Mouse (Mus musculus) monocyte, adult 59 days (primary cell): ENCODE data around the gene Fbxw5. TPM values are rescaled to one million over a fixed set of nuclear protein-coding genes. Genes with fewer than 3 reads are reported as not detected.

ENCODE experiments used
- total RNA-seq, 2 experiments: library from RNA; stranded (reverse); gene quantifications; one replicate each; pipeline ENCODE4 v1.2.4; 2023

The Fbxw5 gene
- total RNA-seq: 10 to 100 TPM; 53.7 to 55.4 TPM

GRCm38 (mm10) chr2:25500576-25501405 is at the start of gene Fbxw5:
Fbxw5 (plus strand) TSS chr2:25500750.

GRCm38 (mm10) chr2:25456205-25456953 is 44.2 kb upstream of the Fbxw5 start, which contains the start of gene Clic3:
Clic3 (plus strand) TSS chr2:25456838.

GRCm38 (mm10) chr2:25460551-25461309 is 39.8 kb upstream of the Fbxw5 start, which contains the start of gene Paxx:
Paxx (minus strand) TSS chr2:25461094.

GRCm38 (mm10) chr2:25469969-25470368 is 30.6 kb upstream of the Fbxw5 start, which contains the start of gene Ptgds:
Ptgds (minus strand) TSS chr2:25470046.

GRCm38 (mm10) chr2:25493476-25493961 is 7.0 kb upstream of the Fbxw5 start, which contains the start of gene Lcn12:
Lcn12 (minus strand) TSS chr2:25493911.

GRCm38 (mm10) chr2:25501593-25502486 is 1.3 kb downstream of the Fbxw5 start, which contains the start of gene C8g:
C8g (minus strand) TSS chr2:25501719.

GRCm38 (mm10) chr2:25546811-25547491 is 46.4 kb downstream of the Fbxw5 start, which contains the start of gene Traf2:
Traf2 (minus strand) TSS chr2:25546940.

Other genes with a start within 250 kb of the Fbxw5 start
- gene Tmem203, start 245.3 kb upstream of the Fbxw5 start, total RNA-seq: 10 to 100 TPM; 14.0 to 21.2 TPM
- 10 to 100 TPM; 21.1 to 24.9 TPM for gene Tprn, start 238.1 kb upstream of the Fbxw5 start, total RNA-seq
- 10 to 100 TPM; 49.1 TPM for gene Ssna1, start 228.3 kb upstream of the Fbxw5 start, total RNA-seq
- gene Anapc2, start 228.3 kb upstream of the Fbxw5 start, total RNA-seq: 10 to 100 TPM; 83.4 to 88.1 TPM
- gene Tmem210, start 212.6 kb upstream of the Fbxw5 start, total RNA-seq: not detected
- not detected for gene Lrrc26, start 210.8 kb upstream of the Fbxw5 start, total RNA-seq
- gene Grin1, start 181.6 kb upstream of the Fbxw5 start, total RNA-seq: not detected
- 10 to 100 TPM; 33.9 to 41.6 TPM for gene Man1b1, start 168.4 kb upstream of the Fbxw5 start, total RNA-seq
- 10 to 100 TPM; 25.9 to 31.9 TPM for gene Dpp7, start 144.4 kb upstream of the Fbxw5 start, total RNA-seq
- gene Uap1l1, start 135.1 kb upstream of the Fbxw5 start, total RNA-seq: 10 to 100 TPM; 24.7 to 30.9 TPM
- gene Sapcd2, start 128.4 kb upstream of the Fbxw5 start, total RNA-seq: not detected
- gene Entpd2, start 104.9 kb upstream of the Fbxw5 start, total RNA-seq: not detected
- gene Npdc1, start 101.4 kb upstream of the Fbxw5 start, total RNA-seq: not detected
- 10 to 100 TPM; 15.6 to 17.3 TPM for gene Fut7, start 77.5 kb upstream of the Fbxw5 start, total RNA-seq
- 10 to 100 TPM; 35.3 to 36.1 TPM for gene Abca2, start 72.0 kb upstream of the Fbxw5 start, total RNA-seq
- gene Clic3, start 43.9 kb upstream of the Fbxw5 start, total RNA-seq: not detected
- 10 to 100 TPM; 24.0 to 34.2 TPM for gene Paxx, start 39.7 kb upstream of the Fbxw5 start, total RNA-seq
- not detected for gene Ptgds, start 30.7 kb upstream of the Fbxw5 start, total RNA-seq
- gene Lcn12, start 6.8 kb upstream of the Fbxw5 start, total RNA-seq: not detected
- 1 to 10 TPM in 1 of 2 experiments, not detected in 1; 1.0 TPM for gene C8g, start 969 bp downstream of the Fbxw5 start, total RNA-seq
- gene Traf2, start 46.2 kb downstream of the Fbxw5 start, total RNA-seq: 10 to 100 TPM; 26.9 to 27.7 TPM
- 100 to 1,000 TPM; 117 to 141 TPM for gene Edf1, start 57.1 kb downstream of the Fbxw5 start, total RNA-seq
- gene Mamdc4, start 74.1 kb downstream of the Fbxw5 start, total RNA-seq: 1 to 10 TPM; 1.4 to 1.7 TPM
- gene Phpt1, start 74.5 kb downstream of the Fbxw5 start, total RNA-seq: 1 to 10 TPM; 6.0 to 7.4 TPM
- 1 to 10 TPM; 2.2 to 3.5 TPM for gene Ajm1, start 81.0 kb downstream of the Fbxw5 start, total RNA-seq
- gene Rabl6, start 107.8 kb downstream of the Fbxw5 start, total RNA-seq: 10 to 100 TPM; 72.6 to 82.4 TPM
- gene Ccdc183, start 116.9 kb downstream of the Fbxw5 start, total RNA-seq: not detected
- gene Tmem141, start 121.3 kb downstream of the Fbxw5 start, total RNA-seq: 10 to 100 TPM; 21.2 to 22.8 TPM
- 100 to 1,000 TPM; 205 to 232 TPM for gene Fcna, start 127.3 kb downstream of the Fbxw5 start, total RNA-seq
- not detected for gene Lcn8, start 152.4 kb downstream of the Fbxw5 start, total RNA-seq
- gene Lcn5, start 157.2 kb downstream of the Fbxw5 start, total RNA-seq: not detected
- gene Lcn6, start 176.0 kb downstream of the Fbxw5 start, total RNA-seq: not detected
- gene Lcn10, start 182.0 kb downstream of the Fbxw5 start, total RNA-seq: not detected
- gene Obp2a, start 199.3 kb downstream of the Fbxw5 start, total RNA-seq: not detected
- gene Bmyc, start 206.0 kb downstream of the Fbxw5 start, total RNA-seq: 10 to 100 TPM; 15.9 to 20.1 TPM
- gene Obp2b, start 236.3 kb downstream of the Fbxw5 start, total RNA-seq: not detected